Mouse (Mus musculus) olfactory bulb, adult 2 months (tissue): ENCODE data around the gene Cd47. TPM values are rescaled to one million over a fixed set of nuclear protein-coding genes. Genes with fewer than 3 reads are reported as not detected.

Source experiments
- H3K27ac ChIP-seq: fragments of 200-500 bp; 2 replicates; pipeline ENCODE4 v1.5.1; 2012; ENCODE audit warnings: low read depth, low read length; ENCODE audit not compliant: insufficient read depth
- H3K4me1 ChIP-seq: fragments of 200-500 bp; 2 replicates; pipeline ENCODE4 v1.6.1; 2012; ENCODE audit warnings: low read length; ENCODE audit not compliant: control insufficient read depth, insufficient read depth
- H3K4me3 ChIP-seq: fragments of 200-500 bp; 2 replicates; pipeline ENCODE4 v1.5.1; 2012; ENCODE audit warnings: mild to moderate bottlenecking, low read depth, low read length, moderate library complexity; ENCODE audit not compliant: insufficient read depth
- CTCF ChIP-seq: fragments of 200-500 bp; IDR thresholded peaks from 2 replicates; pipeline ENCODE4 v1.5.1; 2012; ENCODE audit warnings: low read depth, mild to moderate bottlenecking, low read length, moderate library complexity; ENCODE audit not compliant: insufficient read depth
- POLR2A ChIP-seq: fragments of 200-500 bp; IDR thresholded peaks from 2 replicates; pipeline ENCODE4 v1.6.1; 2012; ENCODE audit warnings: mild to moderate bottlenecking, low read depth, low read length, moderate library complexity; ENCODE audit not compliant: insufficient read depth
- WGBS: fragments of 180-500 bp; shearing (Covaris S2); methylation state at CpG from one replicate; pipeline ENCODE4 v1.1.7; 2018; 5-methylcytosine and 5-hydroxymethylcytosine counted together
- polyA plus RNA-seq: library from polyadenylated mRNA; stranded (reverse); fragments of >200 nt; gene quantifications from 2 replicates; pipeline ENCODE4 v1.2.4, GENCODE M21; 2012; ENCODE audit warnings: low replicate concordance; ENCODE audit not compliant: missing spikeins, insufficient read depth, insufficient read length

Gene Cd47
- polyA plus RNA-seq, 1 experiment, result not detected

DNA sequence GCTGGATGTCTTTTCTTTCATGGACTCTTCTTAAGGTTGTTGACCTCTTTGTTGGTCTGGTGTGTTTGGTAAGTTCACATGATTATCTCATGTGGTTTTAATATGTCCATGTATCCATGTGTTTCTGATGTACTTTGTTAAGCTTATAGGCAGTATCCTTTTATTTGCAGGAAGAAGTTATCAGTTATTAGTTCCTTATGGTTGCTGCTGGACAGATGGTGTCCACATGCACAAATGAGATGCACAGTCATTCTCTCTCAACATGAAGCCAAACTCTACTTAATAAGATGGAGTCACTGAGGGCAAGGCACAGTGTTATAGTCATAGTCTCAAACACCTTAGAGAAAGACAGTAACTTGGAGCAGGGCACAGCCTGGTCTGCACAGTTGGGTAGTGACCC lies 140.1 kb downstream of the Cd47 start:
- H3K4me1 ChIP-seq, result no peaks in the 10 kb centered on the region; the same call in 1 of the 2 replicates
- no peak overlapping the region for H3K27ac ChIP-seq
- TF ChIP-seq POLR2A (no peak), CTCF (no peak)
- H3K4me3 ChIP-seq, result no peak overlapping the region

DNA sequence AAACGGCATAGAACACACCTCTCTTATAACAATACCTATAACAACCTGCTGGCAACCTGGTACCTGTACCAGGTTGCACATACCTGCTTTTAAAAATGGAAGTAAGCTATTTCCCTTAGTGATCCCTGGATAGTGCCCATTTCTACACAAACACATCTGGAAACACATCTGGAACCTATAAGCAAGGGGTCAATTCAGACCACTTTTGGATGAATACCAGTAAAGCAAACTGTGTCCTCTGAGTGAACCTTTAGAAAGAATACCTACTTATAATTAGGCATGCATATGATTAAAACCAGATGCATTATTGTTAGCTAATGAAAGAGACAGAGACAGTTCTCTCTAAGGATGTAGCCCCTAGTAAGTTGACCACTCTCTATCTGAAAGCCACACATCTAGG lies 140.7 kb downstream of the Cd47 start:
- TF ChIP-seq CTCF (no peak), POLR2A (no peak)

DNA sequence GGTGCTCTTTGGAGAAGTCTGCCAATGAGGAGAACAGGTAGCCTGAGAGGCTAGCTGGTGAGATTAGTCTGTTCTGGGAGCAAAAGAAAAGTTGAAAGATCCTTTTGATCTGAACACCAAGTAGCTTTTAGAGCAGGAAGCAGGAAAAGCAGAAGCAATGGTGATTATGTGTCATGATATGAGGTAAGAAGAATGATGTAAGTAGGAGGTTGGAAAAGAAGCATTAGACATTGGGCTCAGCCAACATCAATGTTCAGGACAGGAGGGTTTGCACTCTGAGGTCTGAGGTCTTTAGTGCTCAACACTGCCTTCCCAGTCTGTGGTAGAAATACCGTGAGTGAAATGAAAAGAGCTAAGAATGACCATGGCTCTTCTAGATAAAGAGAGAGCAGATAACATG lies 143.4 kb downstream of the Cd47 start:
- 76% methylated on average over 1 of the region's 1 CpGs for WGBS
- TF ChIP-seq POLR2A, result no peak
- TF ChIP-seq CTCF, result no peak
- no peak overlapping the region for H3K4me3 ChIP-seq
- H3K27ac ChIP-seq, result no peak overlapping the region
- no peaks in the 10 kb centered on the region for H3K4me1 ChIP-seq

More for the DNA sequence above, 140.7 kb downstream of the Cd47 start:
- Histone ChIP-seq H3K4me3 (no peak overlapping the region), H3K4me1 (no peaks in the 10 kb centered on the region; the same call in 1 of the 2 replicates), H3K27ac (no peak overlapping the region)
- 90% methylated on average over 1 of the region's 1 CpGs for whole genome bisulfite sequencing

DNA sequence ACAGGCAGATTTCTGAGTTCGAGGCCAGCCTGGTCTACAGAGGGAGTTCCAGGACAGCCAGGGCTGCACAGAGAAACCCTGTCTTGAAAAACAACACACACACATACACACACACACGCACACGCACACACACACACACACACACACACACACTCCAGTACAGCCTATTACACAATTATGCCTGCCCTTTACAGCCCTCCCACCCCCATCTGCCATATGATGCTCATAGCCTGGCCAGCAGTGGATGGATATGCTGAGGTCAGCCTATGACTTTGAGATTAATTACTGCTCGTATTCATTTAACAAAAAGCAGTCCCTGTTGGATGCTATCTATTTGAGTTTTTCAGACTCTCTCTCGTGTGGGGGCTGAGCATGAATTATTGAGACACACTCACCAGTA lies 144.8 kb downstream of the Cd47 start:
- WGBS, result 88% methylated on average over 5 of the region's 5 CpGs
- no peak overlapping the region for H3K4me3 ChIP-seq
- no peaks in the 10 kb centered on the region for H3K4me1 ChIP-seq
- no peak overlapping the region for H3K27ac ChIP-seq
- TF ChIP-seq POLR2A (no peak), CTCF (no peak)

DNA sequence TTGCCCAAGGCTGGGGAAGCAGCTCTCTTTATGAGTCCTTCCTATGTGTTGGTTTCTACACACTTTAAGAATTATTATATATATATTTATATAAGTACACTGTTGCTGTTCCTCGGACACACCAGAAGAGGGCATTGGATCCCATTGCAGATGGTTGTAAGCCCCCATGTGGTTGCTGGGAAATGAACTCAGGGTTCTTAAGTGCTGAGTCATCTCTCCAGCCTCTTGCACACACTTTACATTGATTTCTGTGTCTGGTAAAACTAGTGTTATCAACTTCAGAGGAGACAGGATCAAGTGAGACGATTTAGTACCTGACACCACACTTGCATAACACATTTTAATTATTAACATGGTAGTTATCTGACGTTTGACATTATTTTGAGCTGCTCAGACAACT lies 146.7 kb downstream of the Cd47 start:
- Histone ChIP-seq H3K4me1 (no peaks in the 10 kb centered on the region), H3K4me3 (no peak overlapping the region), H3K27ac (no peak overlapping the region)
- WGBS, result 89% methylated on average over 3 of the region's 3 CpGs
- TF ChIP-seq POLR2A (no peak), CTCF (no peak)

DNA sequence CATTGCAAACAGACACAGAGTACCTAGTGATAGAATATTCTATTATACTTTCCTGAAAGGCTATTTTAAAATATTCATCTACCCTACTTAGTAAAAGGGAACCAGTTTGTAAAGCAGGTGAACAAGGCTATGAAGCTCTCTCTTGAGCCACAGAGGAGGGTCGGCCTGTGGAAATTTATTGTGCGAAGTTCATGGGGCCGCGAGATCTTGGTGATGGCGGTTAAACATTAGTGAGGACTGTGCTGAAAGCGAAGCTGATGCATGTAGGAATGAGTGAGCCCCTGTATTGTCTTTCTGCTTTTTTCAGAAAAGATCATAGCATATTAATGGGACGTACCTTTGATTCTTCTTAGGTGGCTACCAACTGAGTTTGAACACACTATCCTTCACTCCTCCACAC lies 147.3 kb downstream of the Cd47 start:
- Histone ChIP-seq H3K27ac (no peak overlapping the region), H3K4me1 (no peaks in the 10 kb centered on the region), H3K4me3 (no peak overlapping the region)
- TF ChIP-seq CTCF (no peak), POLR2A (no peak)
- 97% methylated on average over 7 of the region's 7 CpGs for WGBS

DNA sequence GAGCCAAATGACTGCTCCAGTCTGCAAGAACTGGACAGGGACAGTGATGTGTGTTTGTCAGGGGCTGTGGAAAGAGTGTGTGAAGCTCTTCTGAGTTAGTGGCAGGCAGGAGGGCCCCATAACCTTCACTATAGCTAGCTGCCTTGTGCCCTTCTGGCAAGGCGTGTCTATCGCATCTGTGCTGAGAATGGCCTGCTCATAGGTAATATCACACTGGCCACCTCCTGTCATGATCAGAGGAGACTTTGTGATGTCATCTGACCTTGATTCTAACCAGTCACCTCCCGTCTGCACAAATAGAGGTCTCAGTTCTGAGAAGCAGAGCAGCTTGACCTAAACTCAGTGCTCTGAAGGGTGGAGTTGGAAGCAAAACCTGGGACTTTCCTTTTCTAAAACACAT lies 148.0 kb downstream of the Cd47 start:
- TF ChIP-seq CTCF (no peak), POLR2A (no peak)
- H3K4me3 ChIP-seq, result no peak overlapping the region
- no peak overlapping the region for H3K27ac ChIP-seq
- WGBS, result 90% methylated on average over 3 of the region's 3 CpGs
- no peaks in the 10 kb centered on the region for H3K4me1 ChIP-seq

DNA sequence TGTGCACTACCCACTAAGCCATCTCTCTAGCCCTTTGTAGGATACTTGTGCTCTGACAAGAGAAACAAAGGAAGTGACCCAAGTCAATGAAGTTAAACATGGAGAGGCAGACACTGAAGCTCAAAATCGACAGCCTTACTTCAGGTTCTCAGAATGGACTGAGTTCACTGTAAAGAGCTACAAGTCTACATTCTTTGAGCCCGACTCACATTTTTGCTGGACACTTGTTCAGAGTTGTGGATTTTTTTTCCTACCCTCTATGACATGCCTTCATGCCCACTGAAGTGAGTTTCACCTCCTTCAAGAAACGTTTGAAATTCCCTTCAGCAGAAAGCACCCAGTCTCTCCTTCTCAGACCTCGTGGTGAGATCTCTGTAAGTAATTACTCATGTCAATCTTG lies 148.9 kb downstream of the Cd47 start:
- TF ChIP-seq CTCF (no peak), POLR2A (no peak)
- no peaks in the 10 kb centered on the region for H3K4me1 ChIP-seq
- no peak overlapping the region for H3K4me3 ChIP-seq
- 65% methylated on average over 4 of the region's 4 CpGs for WGBS
- H3K27ac ChIP-seq, result no peak overlapping the region

DNA sequence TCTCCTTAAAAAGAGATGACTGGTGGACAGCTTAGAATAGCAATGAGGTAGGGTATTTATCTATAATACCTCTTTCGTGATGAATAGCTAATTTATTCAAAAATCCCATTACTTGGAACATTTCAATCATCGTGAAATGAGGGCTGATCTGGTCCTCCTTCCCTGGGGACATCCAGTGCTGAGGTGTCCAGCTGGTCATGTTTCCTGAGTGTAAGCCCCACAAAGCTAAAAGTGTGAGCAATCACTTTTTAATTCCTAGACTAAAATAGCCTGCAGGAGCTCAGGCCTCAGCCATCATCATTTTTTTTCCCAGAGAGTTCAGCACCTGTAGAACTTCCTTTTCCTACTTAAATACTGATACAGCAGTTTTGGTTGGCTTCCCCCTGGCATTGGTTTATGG lies 150.0 kb downstream of the Cd47 start:
- Histone ChIP-seq H3K4me3 (no peak overlapping the region), H3K27ac (no peak overlapping the region), H3K4me1 (no peaks in the 10 kb centered on the region)
- TF ChIP-seq POLR2A (no peak), CTCF (no peak)
- 80% methylated on average over 2 of the region's 2 CpGs for WGBS

DNA sequence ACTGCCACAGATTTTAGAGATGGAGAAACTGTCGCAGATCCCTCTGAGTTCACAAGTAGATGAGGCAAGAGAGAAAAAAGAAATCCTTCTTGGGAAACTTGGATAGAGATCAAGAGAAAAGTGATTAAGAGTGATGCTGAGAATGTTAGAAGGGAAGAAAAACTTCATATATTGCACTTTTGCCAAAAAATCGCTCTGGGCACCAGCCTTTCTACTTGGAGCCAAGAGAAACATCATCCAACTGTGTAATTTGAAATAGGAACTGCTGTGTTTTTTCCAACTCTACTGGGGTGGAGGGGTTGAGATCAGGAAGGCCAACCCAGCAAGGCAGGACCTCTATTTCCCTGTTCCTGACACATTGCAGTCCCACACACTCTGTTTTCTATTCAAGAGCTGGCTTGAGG lies 151.0 kb downstream of the Cd47 start:
- TF ChIP-seq CTCF (no peak), POLR2A (no peak)

More for the DNA sequence above, 151.0 kb downstream of the Cd47 start:
- WGBS, result 64% methylated on average over 2 of the region's 2 CpGs
- H3K4me3 ChIP-seq, result no peak overlapping the region
- H3K27ac ChIP-seq, result no peak overlapping the region
- no peaks in the 10 kb centered on the region for H3K4me1 ChIP-seq
